Mouse (Mus musculus): ENCODE results near the gene Frmd5. TPM values are rescaled to one million over a fixed set of nuclear protein-coding genes. Genes with fewer than 3 reads are reported as not detected.

The Frmd5 gene
- total RNA-seq, 4 experiments from 2014 or later, result 47.4 to 51.3 (median 50.4) TPM

DNA sequence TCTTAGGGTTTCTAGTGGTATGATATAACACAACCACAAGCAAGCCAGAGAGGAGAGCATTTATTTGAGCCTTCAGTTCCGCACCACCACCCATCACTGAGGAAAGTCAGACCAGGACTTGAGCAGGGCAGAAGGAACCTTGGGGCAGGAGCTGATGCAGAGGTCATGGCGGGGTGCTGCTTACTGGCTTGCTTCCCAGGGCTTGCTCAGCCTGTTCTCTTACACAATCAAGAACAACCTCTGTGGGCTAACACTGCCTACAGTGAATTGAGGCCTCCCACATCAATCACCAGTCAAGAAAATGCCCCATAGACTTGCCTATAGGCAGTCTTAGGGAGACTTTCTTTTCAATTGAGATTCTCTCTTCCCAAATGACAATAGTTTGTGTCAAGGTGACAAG, 118.8 kb downstream of the Frmd5 start:
- no peak for DNase-seq (ENCODE audit: low spot score in 2 of 2)

- peak in 1 of 2 experiments; percentile 71 for DNase-seq (ENCODE audit: low spot score in 2 of 2)
Measured at GRCm38 (mm10) chr2:121683606-121684005, 123.3 kb downstream of the Frmd5 start.

- no peak for DNase-seq (ENCODE audit: low spot score in 2 of 2)
Measured at GRCm38 (mm10) chr2:121682361-121682760, 124.5 kb downstream of the Frmd5 start.

- DNase-seq (ENCODE audit: low spot score in 2 of 2), result no peak
Measured at GRCm38 (mm10) chr2:121679711-121680110, 127.2 kb downstream of the Frmd5 start.

- DNase-seq (ENCODE audit: low spot score in 2 of 2), result no peak
Measured at GRCm38 (mm10) chr2:121677649-121677986, 129.3 kb downstream of the Frmd5 start.

GRCm38 (mm10) chr2:121676951-121677648, 129.8 kb downstream of the Frmd5 start:
- no peak for DNase-seq (ENCODE audit: low spot score in 2 of 2)

DNA sequence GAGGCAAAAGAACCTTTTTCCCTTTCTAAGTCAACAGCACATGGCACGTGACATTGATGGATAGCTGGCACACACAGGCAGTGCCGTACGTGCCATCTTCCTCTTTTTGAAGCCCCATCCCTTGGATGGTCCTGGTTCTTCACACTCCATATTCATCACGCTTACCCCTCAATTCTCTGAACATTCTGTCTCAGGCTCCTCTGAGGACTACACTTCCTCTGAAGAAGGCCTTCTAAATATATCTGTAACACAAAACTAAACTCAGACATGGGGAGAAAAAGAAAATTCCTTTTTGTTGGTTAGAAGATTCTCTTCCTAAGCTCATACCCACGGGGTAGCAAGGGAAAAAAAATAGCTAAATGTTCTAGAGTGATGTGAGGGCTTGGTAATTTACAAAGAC, 131.0 kb downstream of the Frmd5 start:
- DNase-seq (ENCODE audit: low spot score in 2 of 2), result no peak

- DNase-seq (ENCODE audit: low spot score in 2 of 2), result no peak
Measured at GRCm38 (mm10) chr2:121675136-121675535, 131.8 kb downstream of the Frmd5 start.

DNA sequence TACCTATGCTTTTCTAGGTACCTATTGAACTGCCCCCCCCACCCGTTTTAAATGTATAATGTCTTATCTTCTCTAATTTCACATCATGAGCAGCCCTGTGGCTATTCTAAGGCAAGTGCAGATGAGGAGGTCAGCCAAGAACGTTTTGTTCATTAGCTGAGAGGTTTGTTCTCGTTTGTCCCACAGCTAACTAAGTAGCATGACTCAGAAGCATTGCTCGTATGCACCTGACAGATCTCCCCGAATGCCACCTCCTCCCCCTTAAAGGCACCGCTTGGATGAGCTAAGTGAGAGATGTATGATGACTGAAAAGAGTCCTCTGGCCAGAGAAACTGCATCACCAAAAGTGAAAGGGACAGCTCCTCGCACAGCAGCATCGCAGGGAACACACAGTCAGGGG, 132.7 kb downstream of the Frmd5 start:
- DNase-seq (ENCODE audit: low spot score in 2 of 2), result no peak

DNA sequence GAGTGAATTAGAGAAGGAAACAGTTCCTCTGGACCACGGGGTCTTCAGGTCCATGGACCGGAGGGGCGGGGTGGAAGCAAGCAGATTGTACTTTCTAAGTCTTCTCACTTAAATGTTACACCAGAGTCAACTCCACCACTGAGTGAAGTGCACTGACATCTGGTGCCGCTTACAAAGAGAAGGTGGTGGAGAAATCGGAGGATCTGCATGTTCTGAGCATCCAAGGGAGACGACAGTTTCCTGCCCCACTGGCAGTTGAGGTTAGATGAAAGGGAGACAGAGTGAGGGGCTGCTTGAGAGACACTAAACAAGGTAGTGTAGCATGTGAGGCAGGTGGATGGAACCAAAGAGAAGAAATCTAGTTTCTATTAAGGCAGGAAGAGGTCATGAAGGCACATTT, 137.0 kb downstream of the Frmd5 start:
- no peak for DNase-seq (ENCODE audit: low spot score in 2 of 2)

DNA sequence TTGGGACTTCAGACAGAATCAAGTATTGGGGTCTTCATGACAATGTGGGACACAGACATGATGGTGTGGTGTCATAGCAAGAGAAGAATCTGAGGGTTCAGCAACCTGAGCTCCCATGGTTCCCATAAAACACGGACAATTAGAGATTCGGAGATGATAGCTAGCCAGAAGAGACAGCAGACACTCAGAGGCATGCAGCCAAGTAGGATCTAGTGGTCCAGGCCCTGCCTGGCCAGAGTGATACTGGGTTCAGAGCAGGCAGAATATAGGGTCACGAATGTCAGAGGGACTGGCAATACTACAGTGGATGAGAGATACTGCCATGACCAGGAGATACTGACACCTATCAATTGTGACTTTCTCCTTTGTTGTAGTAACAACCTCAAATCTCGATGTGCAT, 138.6 kb downstream of the Frmd5 start:
- DNase-seq (ENCODE audit: low spot score in 2 of 2), result no peak

- no peak for DNase-seq (ENCODE audit: low spot score in 2 of 2)
Measured at GRCm38 (mm10) chr2:121661160-121661502, 145.8 kb downstream of the Frmd5 start.

GRCm38 (mm10) chr2:121660461-121661159, 146.3 kb downstream of the Frmd5 start:
- no peak for DNase-seq (ENCODE audit: low spot score in 2 of 2)

GRCm38 (mm10) chr2:121659350-121659749, 147.5 kb downstream of the Frmd5 start:
- DNase-seq (ENCODE audit: low spot score in 2 of 2), result no peak

DNA sequence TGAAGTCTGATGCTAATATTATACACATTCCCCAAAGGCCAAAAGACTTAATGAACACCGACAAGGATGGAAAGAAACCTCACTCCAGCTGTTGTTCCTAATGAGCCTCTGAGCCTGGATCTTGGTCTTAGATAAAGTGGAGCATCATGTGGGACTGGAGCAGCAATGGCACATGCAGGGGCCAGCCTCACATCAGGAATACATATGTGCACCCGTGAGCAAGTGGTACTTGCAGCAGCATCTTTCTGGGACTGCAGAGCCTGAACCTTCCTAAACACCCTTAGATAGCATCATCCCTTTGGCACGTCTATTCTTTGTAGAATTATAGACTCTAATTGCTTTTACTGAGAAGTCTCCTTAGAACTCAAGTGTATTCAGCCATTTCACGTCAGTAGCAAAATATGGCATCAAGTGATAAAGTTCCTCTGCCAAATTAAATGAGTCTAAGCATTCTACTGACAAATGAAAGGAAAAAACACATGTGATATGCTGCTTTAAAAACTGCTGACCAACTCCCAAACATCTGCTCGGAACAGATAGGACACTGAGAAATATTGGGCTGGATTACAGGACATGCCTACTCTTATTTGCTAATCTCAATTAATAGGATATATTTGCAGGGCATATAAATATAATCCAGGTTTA, 148.6 kb downstream of the Frmd5 start:
- DNase-seq (ENCODE audit: low spot score in 2 of 2), result no peak

- DNase-seq (ENCODE audit: low spot score in 2 of 2), result no peak
Measured at GRCm38 (mm10) chr2:121655966-121656365, 150.9 kb downstream of the Frmd5 start.

- peak in 1 of 2 experiments; percentile 38 for DNase-seq (ENCODE audit: low spot score in 2 of 2)
Measured at GRCm38 (mm10) chr2:121655106-121655505, 151.8 kb downstream of the Frmd5 start.

DNA sequence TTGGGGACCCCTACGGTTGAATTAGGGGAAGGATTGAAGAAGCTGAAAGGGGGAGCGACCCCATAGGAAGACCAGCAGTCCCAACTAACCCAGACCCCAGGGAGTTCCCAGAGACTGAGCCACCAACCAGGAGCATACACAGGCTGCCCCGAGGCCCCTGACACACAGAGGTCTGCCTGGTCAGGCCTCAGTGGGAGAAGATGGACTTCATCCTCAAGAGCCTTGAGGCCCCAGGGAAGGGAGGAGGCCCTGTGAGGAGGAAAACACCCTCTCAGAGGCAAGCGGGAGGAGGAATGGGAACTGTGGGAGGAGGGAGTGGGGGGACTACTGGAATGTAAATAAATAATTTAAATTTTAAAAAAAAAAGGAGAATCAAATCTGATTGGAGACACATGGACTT, 160.4 kb downstream of the Frmd5 start:
- DNase-seq (ENCODE audit: low spot score in 2 of 2), result no peak

DNA sequence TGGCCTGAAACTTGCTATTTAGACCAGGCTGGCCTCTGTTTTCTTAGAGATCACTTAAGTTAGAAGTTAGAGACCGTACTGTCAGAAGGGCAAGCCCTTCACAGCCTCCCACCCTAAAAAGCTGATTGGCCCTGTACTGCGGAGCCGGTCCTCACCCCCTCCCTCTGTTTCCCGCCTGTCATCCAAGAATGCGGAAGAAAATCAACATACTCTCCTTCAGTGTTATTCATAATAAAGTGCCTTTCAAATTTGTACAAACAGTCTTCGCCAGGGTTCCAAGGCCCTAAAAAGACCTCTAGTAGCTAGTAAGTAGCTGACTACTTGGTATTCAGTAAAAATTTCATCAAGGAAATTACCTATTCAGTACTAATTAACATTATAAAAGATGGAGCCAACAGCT, 164.0 kb downstream of the Frmd5 start:
- DNase-seq (ENCODE audit: low spot score in 2 of 2), result no peak

DNA sequence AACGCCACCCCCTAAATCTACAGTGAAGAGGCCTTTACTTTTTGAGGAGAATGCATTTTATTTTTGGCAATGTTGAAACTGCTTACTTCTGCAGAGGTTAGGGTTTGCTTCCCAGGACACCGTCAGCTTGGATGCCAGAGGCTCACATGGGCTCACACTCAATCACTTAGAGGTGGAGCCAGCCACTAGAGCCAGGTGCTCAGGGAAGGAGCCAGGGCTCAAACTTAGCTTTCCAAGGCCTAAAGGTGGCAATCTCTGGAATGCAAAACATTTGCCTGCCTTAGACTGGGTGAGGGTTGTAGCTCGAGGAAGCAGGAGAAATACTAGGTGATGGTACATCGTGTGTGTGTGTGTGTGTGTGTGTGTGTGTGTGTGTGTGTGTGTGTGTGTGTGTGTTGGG, 174.8 kb downstream of the Frmd5 start:
- no peak for DNase-seq (ENCODE audit: low spot score in 2 of 2)

- no peak for DNase-seq (ENCODE audit: low spot score in 2 of 2)
Measured at GRCm38 (mm10) chr2:121630286-121630685, 176.6 kb downstream of the Frmd5 start.

- no peak for DNase-seq (ENCODE audit: low spot score in 2 of 2)
Measured at GRCm38 (mm10) chr2:121628290-121628689, 178.6 kb downstream of the Frmd5 start.

DNA sequence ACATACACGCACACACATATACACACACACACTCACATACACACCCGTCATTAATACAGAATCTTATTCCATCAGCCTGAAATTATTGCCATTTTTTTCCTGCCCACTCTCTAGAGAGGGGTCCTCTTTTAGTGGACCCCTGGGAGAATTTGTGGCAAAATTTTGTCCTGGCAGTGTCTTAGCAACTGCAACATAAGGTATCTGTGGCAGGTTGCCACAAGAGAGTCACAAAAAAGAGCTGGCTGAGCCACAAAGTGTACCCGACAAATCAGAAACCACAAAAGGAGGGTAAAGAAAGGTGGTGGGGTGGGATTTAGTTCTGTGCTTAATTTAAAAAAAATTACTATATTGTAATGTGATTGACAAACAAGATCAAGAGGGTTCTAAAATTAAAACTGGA, 181.0 kb downstream of the Frmd5 start:
- no peak for DNase-seq (ENCODE audit: low spot score in 2 of 2)

All from left cerebral cortex, adult 8-10 months (tissue).